Mouse (Mus musculus): ENCODE results near the gene Gorasp2.

The Gorasp2 gene

GRCm38 (mm10) chr2:70660887-70661714 is at the start of gene Gorasp2:
Gene Gorasp2, plus strand, starts transcription at chr2:70661576.
- peak; percentile 96 for DNase-seq

- no peak for DNase-seq
These were observed 46.5 kb upstream of the Gorasp2 start for GRCm38 (mm10) chr2:70614745-70615351.

DNA sequence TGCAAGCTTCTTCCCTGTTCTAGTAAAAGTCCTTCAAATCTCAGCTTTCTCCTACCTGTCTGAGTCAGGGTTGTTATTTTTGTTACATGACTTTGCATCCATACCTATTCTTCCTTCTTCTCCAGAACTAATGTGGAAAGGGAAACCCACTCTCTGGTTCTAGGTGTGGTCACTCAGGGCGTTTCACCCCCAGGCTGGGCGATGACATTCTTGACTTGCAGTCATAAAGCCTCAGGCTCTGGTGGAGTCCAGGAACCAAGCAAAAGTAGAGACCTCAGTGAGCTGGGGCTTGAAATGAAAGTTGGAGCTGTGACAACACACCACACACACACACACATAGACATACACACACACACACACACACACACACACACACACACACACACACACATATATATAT is 45.3 kb upstream of the Gorasp2 start:
- DNase-seq = no peak

GRCm38 (mm10) chr2:70616617-70617016 is 44.8 kb upstream of the Gorasp2 start:
- DNase-seq = no peak

DNA sequence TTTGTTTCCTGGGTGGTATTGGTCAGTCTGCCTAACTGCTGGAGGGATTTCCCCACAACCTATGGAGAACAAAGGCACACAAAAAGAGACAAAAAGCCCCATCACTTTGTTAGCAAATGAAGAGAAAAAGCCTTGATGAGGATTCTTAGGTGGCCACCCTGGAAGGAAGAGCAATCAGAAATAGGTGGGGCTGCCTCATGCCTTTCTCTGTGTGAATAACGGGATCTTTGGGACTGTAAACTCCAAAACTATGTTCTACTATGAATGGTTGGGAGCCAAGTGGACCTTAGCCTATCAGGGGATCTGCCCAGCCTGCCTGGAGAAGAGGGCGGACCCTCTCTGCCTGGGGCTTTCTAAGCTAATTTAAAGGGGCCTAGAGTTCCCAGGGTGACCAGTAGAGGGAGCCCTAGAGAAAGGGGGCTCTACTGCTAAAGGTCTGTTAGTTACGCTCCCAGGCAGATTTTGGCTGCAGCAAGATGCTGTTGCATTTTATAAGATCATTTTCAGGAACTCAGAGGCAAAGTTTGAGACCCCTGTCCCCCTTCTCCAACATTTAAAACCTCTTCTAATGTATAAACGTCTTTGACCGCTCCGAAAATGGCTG is 42.0 kb upstream of the Gorasp2 start:
- DNase-seq = no peak

GRCm38 (mm10) chr2:70620225-70620624 is 41.2 kb upstream of the Gorasp2 start:
- DNase-seq = peak; percentile 76

DNA sequence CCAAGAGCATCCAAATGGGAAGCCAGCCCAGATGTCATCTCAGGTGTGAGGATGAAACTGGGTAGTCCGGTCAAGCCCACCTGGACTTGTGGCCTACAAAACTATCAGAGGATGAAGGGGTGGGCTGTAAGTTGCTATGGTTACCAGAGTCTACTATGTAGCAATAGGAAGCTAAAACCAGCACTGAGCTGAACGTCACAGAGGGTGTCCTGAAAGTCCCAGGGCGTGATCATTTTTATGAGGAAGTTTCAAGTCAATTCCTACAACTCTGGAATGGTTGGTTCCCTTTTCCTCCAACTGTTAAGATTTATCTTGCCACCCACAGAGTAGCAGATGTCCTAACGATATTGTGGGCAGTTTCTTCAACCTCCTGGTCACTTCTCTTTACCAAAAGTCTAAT is 39.1 kb upstream of the Gorasp2 start:
- no peak for DNase-seq

DNA sequence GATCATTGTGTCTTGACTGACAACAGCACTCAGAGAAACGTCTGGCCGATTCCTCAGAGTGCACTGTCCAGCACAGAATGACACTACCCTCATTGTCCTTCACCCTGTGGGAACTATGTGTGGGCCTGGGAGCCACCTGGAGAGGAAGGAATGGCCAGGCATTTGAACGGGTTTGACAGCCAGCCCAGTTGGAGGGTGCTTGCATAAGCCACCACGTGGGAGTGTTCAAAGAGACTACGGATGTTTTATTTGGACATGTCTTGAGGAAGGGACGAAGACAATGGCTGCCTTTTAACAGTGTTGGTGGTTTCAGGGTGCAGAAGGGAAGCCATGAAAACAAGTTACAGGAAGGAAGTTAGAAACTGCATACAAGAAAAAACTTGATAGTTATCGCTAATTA is 35.6 kb upstream of the Gorasp2 start:
- no peak for DNase-seq

DNA sequence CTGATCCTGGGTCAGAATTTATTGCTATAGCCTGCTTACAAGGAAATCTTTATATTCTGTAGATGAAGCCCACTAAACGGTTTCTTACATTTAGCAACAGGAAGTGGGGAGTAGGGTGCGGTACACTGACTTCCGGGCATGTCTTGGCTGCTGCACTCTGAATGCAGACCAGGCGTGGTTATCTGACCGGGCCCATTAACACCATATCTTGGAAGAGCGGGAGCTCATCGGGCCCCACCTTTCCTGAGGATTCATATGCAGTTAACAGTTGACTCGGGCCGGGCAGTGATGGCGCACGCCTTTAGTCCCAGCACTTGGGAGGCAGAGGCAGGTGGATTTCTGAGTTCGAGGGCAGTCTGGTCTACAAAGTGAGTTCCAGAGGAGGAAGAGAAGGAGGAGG is 33.0 kb upstream of the Gorasp2 start:
- no peak for DNase-seq

GRCm38 (mm10) chr2:70629339-70629761 is 32.0 kb upstream of the Gorasp2 start:
- peak; percentile 26 for DNase-seq

DNA sequence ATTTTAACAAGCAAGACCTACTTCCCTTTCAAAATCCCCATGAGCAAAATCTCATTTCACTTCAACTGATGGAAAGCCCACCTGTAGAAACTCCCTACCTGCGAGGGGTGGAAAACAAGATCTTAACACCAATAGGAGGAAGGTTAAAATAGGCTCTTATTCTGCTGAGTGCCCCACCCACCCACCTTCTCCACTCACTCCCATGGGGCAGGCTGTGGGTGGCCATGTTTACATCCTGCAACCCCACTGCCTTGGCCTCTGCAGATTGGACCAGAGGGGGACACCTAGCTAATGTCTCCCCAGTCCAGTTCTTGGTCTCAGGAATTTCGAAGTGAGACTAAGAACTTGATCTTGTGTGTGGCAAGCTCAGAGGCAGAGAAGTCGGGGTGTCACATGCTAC is 31.5 kb upstream of the Gorasp2 start:
- no peak for DNase-seq

GRCm38 (mm10) chr2:70631321-70631720 is 30.1 kb upstream of the Gorasp2 start:
- DNase-seq = no peak

GRCm38 (mm10) chr2:70632412-70632811 is 29.0 kb upstream of the Gorasp2 start:
- no peak for DNase-seq

- no peak for DNase-seq
These were observed 27.2 kb upstream of the Gorasp2 start for GRCm38 (mm10) chr2:70634028-70634690.

DNA sequence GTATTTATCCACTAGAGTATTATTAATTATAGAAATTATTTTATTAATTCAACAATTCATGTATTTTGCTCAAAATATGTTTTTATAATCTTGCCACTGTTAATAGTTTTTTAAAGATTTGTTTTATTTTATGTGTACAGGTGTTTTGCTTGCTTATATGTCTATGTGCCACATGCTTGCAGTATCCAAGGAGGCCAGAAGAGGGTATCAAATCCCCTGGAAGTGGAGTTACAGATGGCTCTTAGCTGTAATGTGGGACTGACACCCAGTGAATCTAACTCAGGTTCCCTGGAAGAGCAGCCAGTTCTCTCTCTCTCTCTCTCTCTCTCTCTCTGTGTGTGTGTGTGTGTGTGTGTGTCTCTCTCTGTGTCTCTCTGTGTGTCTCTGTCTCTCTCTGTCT is 20.4 kb upstream of the Gorasp2 start:
- DNase-seq = no peak

GRCm38 (mm10) chr2:70642971-70643565 is 18.3 kb upstream of the Gorasp2 start:
- no peak for DNase-seq

- no peak for DNase-seq
These were observed 16.1 kb upstream of the Gorasp2 start for GRCm38 (mm10) chr2:70645266-70645780.

DNA sequence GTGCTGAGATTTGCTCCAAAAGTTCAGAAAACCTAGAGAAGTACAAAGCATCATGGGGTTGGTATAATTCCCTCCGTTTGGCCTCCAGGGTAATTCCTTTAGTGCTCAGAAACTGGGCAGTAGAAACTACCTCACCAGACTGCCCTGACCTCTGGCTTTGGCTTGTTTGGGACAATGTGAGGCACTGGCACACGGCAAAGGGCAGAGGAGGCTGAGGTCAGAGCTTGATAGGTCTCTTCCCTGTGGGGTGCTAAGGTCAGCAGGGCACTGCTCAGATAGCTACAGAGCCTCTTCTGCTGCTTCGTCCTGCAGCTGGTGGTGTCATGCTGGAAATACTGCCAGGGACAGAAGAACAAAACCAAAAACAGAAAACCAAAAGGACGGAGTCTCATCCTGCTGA is 13.7 kb upstream of the Gorasp2 start:
- DNase-seq = no peak

DNA sequence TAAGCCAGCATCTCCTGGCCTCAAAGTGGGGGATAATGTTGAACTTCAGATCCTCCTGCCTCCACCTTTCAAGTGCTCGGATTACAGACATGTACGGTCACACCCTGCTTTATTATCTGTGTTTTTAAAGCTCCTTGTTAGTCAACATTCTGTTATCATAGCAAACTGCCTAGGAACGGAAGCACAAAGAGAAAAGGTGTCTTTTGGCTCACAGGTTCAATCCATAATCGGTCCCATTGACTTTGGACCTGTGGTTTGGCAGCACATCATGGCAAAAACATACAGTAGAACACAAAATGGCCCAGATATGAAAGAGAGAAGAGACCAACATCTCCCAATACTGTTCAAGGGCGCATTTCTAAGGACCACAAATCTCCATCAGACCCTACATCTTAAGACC is 13.1 kb upstream of the Gorasp2 start:
- no peak for DNase-seq

DNA sequence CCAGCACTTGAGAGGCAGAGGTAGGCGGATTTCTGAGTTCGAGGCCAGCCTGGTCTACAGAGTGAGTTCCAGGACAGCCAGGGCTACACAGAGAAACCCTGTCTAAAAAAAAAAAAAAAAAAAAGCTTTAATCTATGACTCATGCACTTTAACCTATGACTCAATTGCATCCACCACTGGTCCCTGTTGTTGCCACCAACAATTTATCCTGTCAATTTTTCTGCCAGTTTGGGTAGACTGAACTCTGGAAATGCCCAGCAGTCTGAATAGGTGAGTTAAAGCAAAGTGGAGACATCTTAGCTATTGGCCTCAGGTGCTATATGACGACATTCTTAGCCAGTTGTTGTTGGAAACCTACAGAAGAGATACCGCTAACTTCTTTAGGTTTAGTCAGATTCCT is 11.9 kb upstream of the Gorasp2 start:
- no peak for DNase-seq

GRCm38 (mm10) chr2:70651820-70652219 is 9.6 kb upstream of the Gorasp2 start:
- DNase-seq = no peak

- no peak for DNase-seq
These were observed 4.3 kb upstream of the Gorasp2 start for GRCm38 (mm10) chr2:70657083-70657482.

All from right cerebral cortex, postnatal 4 days (tissue).